Mouse (Mus musculus) liver, postnatal 0 days (tissue): ENCODE results near the gene Ramp2. TPM values are rescaled to one million over a fixed set of nuclear protein-coding genes. Genes with fewer than 3 reads are reported as not detected.
A peak's percentile ranks its signal among the peaks of the same experiment; 100 is the strongest.

Source experiments
- ATAC-seq: fragments of 200-750 bp; cut with Nextera tagmentation; 2 replicates; pipeline ENCODE4 v1.8.0; 2017; ENCODE audit warnings: mild to moderate bottlenecking, moderate library complexity
- DNase-seq: peaks from one replicate; pipeline ENCODE4 v3.0.0-alpha.2; 2016
- H3K27ac ChIP-seq: fragments of 300-500 bp; sonication (generic); 2 replicates; pipeline ENCODE4 v1.5.1; 2014; ENCODE audit warnings: antibody characterized with exemption, moderate library complexity, mild to moderate bottlenecking, low read depth
- H3K27me3 ChIP-seq: fragments of 300-500 bp; sonication (generic); 2 replicates; pipeline ENCODE4 v1.6.1; 2014; ENCODE audit warnings: low read length, control low read depth, mixed read lengths; ENCODE audit not compliant: insufficient read depth
- H3K36me3 ChIP-seq: fragments of 300-500 bp; sonication (generic); replicated peaks from 2 replicates; pipeline ENCODE4 v1.6.1; 2014; ENCODE audit warnings: mild to moderate bottlenecking, control low read depth, low read length, moderate library complexity, mixed read lengths; ENCODE audit not compliant: insufficient read depth
- H3K4me1 ChIP-seq: fragments of 300-500 bp; sonication (generic); 2 replicates; pipeline ENCODE4 v1.6.1; 2014; ENCODE audit warnings: antibody characterized with exemption, mild to moderate bottlenecking, control low read depth; ENCODE audit not compliant: insufficient read depth
- H3K4me2 ChIP-seq: fragments of 300-500 bp; sonication (generic); 2 replicates; pipeline ENCODE4 v1.6.1; 2014; ENCODE audit warnings: low read depth, mild to moderate bottlenecking, low read length, moderate library complexity, mixed read lengths
- H3K4me3 ChIP-seq: fragments of 300-500 bp; sonication (generic); 2 replicates; pipeline ENCODE4 v1.5.1; 2014; ENCODE audit warnings: low read depth, low read length
- H3K9ac ChIP-seq: fragments of 300-500 bp; sonication (generic); replicated peaks from 2 replicates; pipeline ENCODE4 v1.6.1; 2014; ENCODE audit warnings: mild to moderate bottlenecking, moderate library complexity
- H3K9me3 ChIP-seq: fragments of 300-500 bp; sonication (generic); 2 replicates; pipeline ENCODE4 v1.6.1; 2016; ENCODE audit warnings: mild to moderate bottlenecking, control low read depth, low read length, mixed read lengths
- CTCF ChIP-seq: sonication (generic); IDR thresholded peaks from 2 replicates; pipeline ENCODE4 v1.5.1; 2016; ENCODE audit warnings: antibody characterized with exemption, low read depth
- EP300 ChIP-seq: IDR thresholded peaks from 2 replicates; pipeline ENCODE4 v1.6.1; 2016; ENCODE audit warnings: antibody characterized with exemption, low read depth, mild to moderate bottlenecking
- WGBS: fragments of 180-500 bp; shearing (Covaris S2); extraction: QIAGEN DNeasy Blood & Tissue Kit; methylation state at CpG from one replicate; pipeline ENCODE4 v1.1.7; 2014; ENCODE audit not compliant: insufficient replicate concordance; 5-methylcytosine and 5-hydroxymethylcytosine counted together
- polyA plus RNA-seq: library from polyadenylated mRNA; unstranded; fragments of >200 nt; fragmentation: Nextera tagmentation; extraction: Ambion mirVana; gene quantifications from 2 replicates; pipeline ENCODE4 v1.2.1, GENCODE M21; 2015

The Ramp2 gene
- polyA plus RNA-seq, 1 experiment from 2014 or later, result 34.8 TPM

GRCm38 (mm10) chr11:101301299-101302003, 55.6 kb downstream of the Ramp2 start:
- peak overlapping the region; percentile 90 for H3K27ac ChIP-seq
- 9% methylated on average over 26 of the region's 26 CpGs for WGBS

GRCm38 (mm10) chr11:101302004-101302798, 56.4 kb downstream of the Ramp2 start, which contains the start of gene Becn1:
TSS of gene Becn1 (minus strand) at chr11:101302286.
- H3K4me1 ChIP-seq, result peaks cover 16% of the 10 kb centered on the region
- H3K4me3 ChIP-seq, result peak within 1 kb of the TSS; percentile 98
- H3K27ac ChIP-seq, result peak within 1 kb of the TSS; percentile 90
- TF ChIP-seq CTCF, result peak; percentile 99
- peak; percentile 57; the same call in 1 of the 2 replicates for TF ChIP-seq EP300
- peak; percentile 99 for DNase-seq
- ATAC-seq, result peak; percentile 96
- H3K27me3 ChIP-seq, result no peaks in the 10 kb centered on the region
- H3K9me3 ChIP-seq, result no peaks in the 10 kb centered on the region
- WGBS, result 6% methylated on average over 39 of the region's 39 CpGs
- H3K9ac ChIP-seq, result peak within 1 kb of the TSS; percentile 98
- peak within 1 kb of the TSS; percentile 89 for H3K4me2 ChIP-seq
- H3K36me3 ChIP-seq, result peaks cover 21% of the 10 kb centered on the region

More at GRCm38 (mm10) chr11:101301299-101302003, 55.6 kb downstream of the Ramp2 start:
- no peaks in the 10 kb centered on the region for H3K9me3 ChIP-seq
- DNase-seq (no peak), ATAC-seq (peak; percentile 54)
- peaks cover 16% of the 10 kb centered on the region for H3K4me1 ChIP-seq
- H3K4me3 ChIP-seq, result peak overlapping the region; percentile 98
- TF ChIP-seq EP300 (no peak), CTCF (no peak)
- no peaks in the 10 kb centered on the region for H3K27me3 ChIP-seq
- H3K36me3 ChIP-seq, result peaks cover 27% of the 10 kb centered on the region
- H3K4me2 ChIP-seq, result peak overlapping the region; percentile 89
- H3K9ac ChIP-seq, result peak overlapping the region; percentile 98

GRCm38 (mm10) chr11:101307744-101308143, 61.9 kb downstream of the Ramp2 start:
- TF ChIP-seq EP300 (no peak), CTCF (no peak)
- DNase-seq, result no peak
- Histone ChIP-seq H3K36me3 (no peaks in the 10 kb centered on the region), H3K27ac (no peak overlapping the region), H3K4me1 (peaks cover 5% of the 10 kb centered on the region; the same call in 1 of the 2 replicates), H3K27me3 (no peaks in the 10 kb centered on the region), H3K4me2 (no peak overlapping the region), H3K9ac (no peak overlapping the region; the same call in 1 of the 2 replicates), H3K4me3 (no peak overlapping the region), H3K9me3 (no peaks in the 10 kb centered on the region)
- 25% methylated on average over 5 of the region's 5 CpGs for WGBS
- no peak for ATAC-seq

Other genes with a start within 250 kb of the Ramp2 start
- 25.0 and 29.4 TPM in 2 replicates for gene Atp6v0a1, start 236.6 kb upstream of the Ramp2 start, polyA plus RNA-seq
- gene Naglu, start 176.0 kb upstream of the Ramp2 start, polyA plus RNA-seq, result 19.1 and 19.3 TPM in 2 replicates
- gene Hsd17b1, start 167.6 kb upstream of the Ramp2 start, polyA plus RNA-seq, result 0.23 and 0.33 TPM in 2 replicates
- 38.5 and 42.9 TPM in 2 replicates for gene Coasy, start 163.5 kb upstream of the Ramp2 start, polyA plus RNA-seq
- gene Mlx, start 158.8 kb upstream of the Ramp2 start, polyA plus RNA-seq, result 24.1 and 26.1 TPM in 2 replicates
- gene Psmc3ip, start 150.6 kb upstream of the Ramp2 start, polyA plus RNA-seq, result 8.1 and 8.2 TPM in 2 replicates
- gene Retreg3, start 126.1 kb upstream of the Ramp2 start, polyA plus RNA-seq, result 9.2 and 9.4 TPM in 2 replicates
- 19.0 and 20.8 TPM in 2 replicates for gene Tubg1, start 126.1 kb upstream of the Ramp2 start, polyA plus RNA-seq
- gene Tubg2, start 90.1 kb upstream of the Ramp2 start, polyA plus RNA-seq, result 0.12 and 0.22 TPM in 2 replicates
- 1.4 and 1.5 TPM in 2 replicates for gene Cntnap1, start 75.5 kb upstream of the Ramp2 start, polyA plus RNA-seq
- 1.6 and 3.4 TPM in 2 replicates for gene Plekhh3, start 74.7 kb upstream of the Ramp2 start, polyA plus RNA-seq
- gene Ccr10, start 70.6 kb upstream of the Ramp2 start, polyA plus RNA-seq, result 0.09 TPM in 2 replicates
- gene Ezh1, start 19.6 kb upstream of the Ramp2 start, polyA plus RNA-seq, result 4.2 and 5.0 TPM in 2 replicates
- gene Vps25, start 7.7 kb downstream of the Ramp2 start, polyA plus RNA-seq, result 75.9 and 81.1 TPM in 2 replicates
- 1.6 and 2.2 TPM in 2 replicates for gene Wnk4, start 14.5 kb downstream of the Ramp2 start, polyA plus RNA-seq
- gene Cntd1, start 33.0 kb downstream of the Ramp2 start, polyA plus RNA-seq, result 0.19 and 0.29 TPM in 2 replicates
- 79.9 and 86.6 TPM in 2 replicates for gene Coa3, start 33.1 kb downstream of the Ramp2 start, polyA plus RNA-seq
- 65.1 and 72.3 TPM in 2 replicates for gene Becn1, start 56.3 kb downstream of the Ramp2 start, polyA plus RNA-seq
- 78.4 and 78.8 TPM in 2 replicates for gene Psme3, start 70.2 kb downstream of the Ramp2 start, polyA plus RNA-seq
- 0.44 and 0.60 TPM in 2 replicates for gene Aoc2, start 79.0 kb downstream of the Ramp2 start, polyA plus RNA-seq
- gene Aoc3, start 84.6 kb downstream of the Ramp2 start, polyA plus RNA-seq, result 0.05 and 0.06 TPM in 2 replicates
- gene G6pc, start 121.5 kb downstream of the Ramp2 start, polyA plus RNA-seq, result 97.9 and 206 TPM in 2 replicates
- 23.7 and 24.2 TPM in 2 replicates for gene Aarsd1, start 171.6 kb downstream of the Ramp2 start, polyA plus RNA-seq
- gene Gm27029, start 178.8 kb downstream of the Ramp2 start, polyA plus RNA-seq, result 0.49 and 1.5 TPM in 2 replicates
- gene Rundc1, start 179.1 kb downstream of the Ramp2 start, polyA plus RNA-seq, result 4.3 and 4.4 TPM in 2 replicates
- 0.65 and 1.0 TPM in 2 replicates for gene Ptges3l, start 179.3 kb downstream of the Ramp2 start, polyA plus RNA-seq
- 205 and 213 TPM in 2 replicates for gene Rpl27, start 196.3 kb downstream of the Ramp2 start, polyA plus RNA-seq
- gene Ifi35, start 202.4 kb downstream of the Ramp2 start, polyA plus RNA-seq, result 27.2 and 28.2 TPM in 2 replicates
- gene Rnd2, start 219.0 kb downstream of the Ramp2 start, polyA plus RNA-seq, result 1.9 and 2.0 TPM in 2 replicates
- gene Vat1, start 220.2 kb downstream of the Ramp2 start, polyA plus RNA-seq, result 8.3 and 8.4 TPM in 2 replicates